Mouse (Mus musculus) right cerebral cortex, postnatal 36 days (tissue): ENCODE data around the gene Srprb.

ENCODE experiments used
- DNase-seq, 2 experiments: peaks; one replicate each; pipeline ENCODE4 v3.0.0; 2022; ENCODE audit warnings: low spot score in 2 of 2, mixed read lengths in 1 of 2

The Srprb gene

GRCm38 (mm10) chr9:103146703-103147102, 55.2 kb downstream of the Srprb start:
- peak in 1 of 2 experiments; percentile 44 for DNase-seq

GRCm38 (mm10) chr9:103146257-103146656, 55.7 kb downstream of the Srprb start:
- DNase-seq = no peak

- no peak for DNase-seq
Observed at GRCm38 (mm10) chr9:103145351-103145750, 56.6 kb downstream of the Srprb start.

- no peak for DNase-seq
Observed at GRCm38 (mm10) chr9:103143881-103144280, 58.1 kb downstream of the Srprb start.

GRCm38 (mm10) chr9:103141266-103141665, 60.7 kb downstream of the Srprb start:
- no peak for DNase-seq

- DNase-seq = no peak
Observed at GRCm38 (mm10) chr9:103140384-103140783, 61.6 kb downstream of the Srprb start.

- no peak for DNase-seq
Observed at GRCm38 (mm10) chr9:103139481-103139880, 62.5 kb downstream of the Srprb start.
